Mouse (Mus musculus): Measurements from ENCODE around the gene Lmod2. TPM values are rescaled to one million over a fixed set of nuclear protein-coding genes. Genes with fewer than 3 reads are reported as not detected.

Gene Lmod2
- polyA plus RNA-seq, 1 experiment from 2014 or later: 45.3 TPM

DNA sequence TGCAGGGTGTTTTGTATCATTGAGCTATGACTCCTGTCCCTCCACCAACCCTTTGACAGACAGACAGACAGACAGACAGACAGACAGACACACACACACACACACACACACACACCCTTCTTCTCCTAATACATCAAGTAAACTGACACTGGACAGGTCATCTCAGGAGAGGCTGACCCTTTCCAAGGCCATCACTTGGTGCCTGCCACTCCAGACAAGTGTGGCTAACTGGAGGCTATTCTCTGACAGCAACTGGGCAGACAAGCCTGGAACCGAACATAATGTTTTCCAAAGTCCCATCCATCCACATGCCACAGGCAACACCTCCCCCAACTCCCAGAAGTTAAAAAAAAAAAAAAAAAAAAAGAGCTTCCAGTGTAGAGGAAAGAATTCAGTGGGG lies 4.1 kb downstream of the Lmod2 start:
- WGBS: 0% methylated on average over 1 of the region's 1 CpGs
- H3K9me3 ChIP-seq (replicated peaks): no peaks in the 10 kb centered on the region
- H3K36me3 ChIP-seq: peaks cover 34% of the 10 kb centered on the region
- H3K9ac ChIP-seq: peak overlapping the region; percentile 45; the same call in 1 of the 2 replicates
- ATAC-seq (ENCODE audit: insufficient number of reproducible peaks, low FRiP score): no peak
- peak overlapping the region; percentile 24; the same call in 1 of the 2 replicates for H3K27ac ChIP-seq (ENCODE audit: poor library complexity, severe bottlenecking)
- peak overlapping the region; percentile 73 for H3K4me2 ChIP-seq
- H3K4me3 ChIP-seq: peak overlapping the region; percentile 54; the same call in 1 of the 2 replicates
- no peaks in the 10 kb centered on the region for H3K27me3 ChIP-seq (replicated peaks)
- peaks cover 29% of the 10 kb centered on the region for H3K4me1 ChIP-seq (replicated peaks)

GRCm38 (mm10) chr6:24602351-24602750 lies 4.8 kb downstream of the Lmod2 start:
- H3K27ac ChIP-seq (ENCODE audit: poor library complexity, severe bottlenecking): peak overlapping the region; percentile 20
- ATAC-seq (ENCODE audit: insufficient number of reproducible peaks, low FRiP score): no peak
- peaks cover 30% of the 10 kb centered on the region for H3K4me1 ChIP-seq (replicated peaks)
- 64% methylated on average over 3 of the region's 3 CpGs for WGBS
- H3K27me3 ChIP-seq (replicated peaks): no peaks in the 10 kb centered on the region
- peak overlapping the region; percentile 73 for H3K4me2 ChIP-seq
- H3K9me3 ChIP-seq (replicated peaks): no peaks in the 10 kb centered on the region
- peaks cover 41% of the 10 kb centered on the region for H3K36me3 ChIP-seq
- no peak overlapping the region for H3K9ac ChIP-seq
- peak overlapping the region; percentile 16; the same call in 1 of the 2 replicates for H3K4me3 ChIP-seq

GRCm38 (mm10) chr6:24602993-24603392 lies 5.4 kb downstream of the Lmod2 start:
- Histone ChIP-seq H3K27ac (ENCODE audit: poor library complexity, severe bottlenecking) (no peak overlapping the region), H3K4me2 (no peak overlapping the region), H3K9ac (no peak overlapping the region), H3K36me3 (peaks cover 47% of the 10 kb centered on the region), H3K9me3 (replicated peaks) (no peaks in the 10 kb centered on the region), H3K27me3 (replicated peaks) (no peaks in the 10 kb centered on the region), H3K4me3 (no peak overlapping the region), H3K4me1 (replicated peaks) (peaks cover 35% of the 10 kb centered on the region)
- WGBS: 87% methylated on average over 5 of the region's 5 CpGs
- no peak for ATAC-seq (ENCODE audit: insufficient number of reproducible peaks, low FRiP score)

DNA sequence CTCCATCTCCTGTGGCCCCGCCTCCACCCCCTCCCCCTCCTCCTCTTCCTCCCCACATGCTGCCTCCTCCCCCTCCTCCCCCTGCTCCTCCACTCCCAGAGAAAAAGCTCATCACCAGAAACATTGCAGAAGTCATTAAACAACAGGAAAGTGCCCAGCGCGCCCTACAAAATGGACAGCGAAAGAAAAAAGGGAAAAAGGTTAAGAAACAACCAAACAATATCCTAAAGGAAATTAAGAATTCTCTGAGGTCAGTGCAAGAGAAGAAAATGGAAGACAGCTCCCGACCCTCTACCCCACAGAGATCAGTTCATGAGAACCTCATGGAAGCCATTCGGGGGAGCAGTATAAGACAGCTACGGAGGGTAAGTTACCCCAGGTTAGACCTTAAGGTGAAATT lies 6.7 kb downstream of the Lmod2 start:
- Histone ChIP-seq H3K4me2 (no peak overlapping the region), H3K4me1 (replicated peaks) (peaks cover 40% of the 10 kb centered on the region), H3K9me3 (replicated peaks) (no peaks in the 10 kb centered on the region), H3K27me3 (replicated peaks) (no peaks in the 10 kb centered on the region), H3K9ac (no peak overlapping the region), H3K4me3 (no peak overlapping the region), H3K27ac (ENCODE audit: poor library complexity, severe bottlenecking) (no peak overlapping the region), H3K36me3 (peaks cover 59% of the 10 kb centered on the region)
- no peak for ATAC-seq (ENCODE audit: insufficient number of reproducible peaks, low FRiP score)
- 94% methylated on average over 7 of the region's 7 CpGs for WGBS

DNA sequence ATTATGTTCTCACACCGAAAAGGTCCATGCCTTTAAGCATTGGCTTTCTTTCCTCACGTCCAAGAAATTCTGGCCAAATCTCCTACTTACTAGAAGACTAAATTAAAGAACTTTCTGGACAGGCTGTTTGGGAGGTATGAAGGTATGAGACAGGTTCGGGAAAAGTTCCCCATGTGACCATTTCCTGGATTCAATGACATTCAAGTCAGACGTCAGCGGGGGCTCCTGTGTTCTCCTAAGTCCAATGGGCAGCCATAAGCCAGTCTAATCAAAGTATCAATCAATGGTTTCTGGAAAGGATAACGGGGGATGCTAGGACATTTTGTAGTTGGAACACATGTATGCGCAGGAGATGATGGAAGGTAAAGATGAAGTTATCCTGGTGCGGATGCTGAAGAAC lies 8.1 kb downstream of the Lmod2 start:
- Histone ChIP-seq H3K4me1 (replicated peaks) (peaks cover 35% of the 10 kb centered on the region), H3K4me2 (no peak overlapping the region), H3K36me3 (peaks cover 59% of the 10 kb centered on the region), H3K9me3 (replicated peaks) (no peaks in the 10 kb centered on the region), H3K27ac (ENCODE audit: poor library complexity, severe bottlenecking) (no peak overlapping the region), H3K9ac (no peak overlapping the region), H3K27me3 (replicated peaks) (no peaks in the 10 kb centered on the region), H3K4me3 (no peak overlapping the region)
- ATAC-seq (ENCODE audit: insufficient number of reproducible peaks, low FRiP score): no peak
- 91% methylated on average over 8 of the region's 8 CpGs for WGBS

GRCm38 (mm10) chr6:24606512-24606911 lies 8.9 kb downstream of the Lmod2 start:
- Histone ChIP-seq H3K4me2 (no peak overlapping the region), H3K27ac (ENCODE audit: poor library complexity, severe bottlenecking) (no peak overlapping the region), H3K36me3 (peaks cover 59% of the 10 kb centered on the region), H3K4me1 (replicated peaks) (peaks cover 27% of the 10 kb centered on the region), H3K9ac (no peak overlapping the region), H3K9me3 (replicated peaks) (no peaks in the 10 kb centered on the region), H3K4me3 (no peak overlapping the region), H3K27me3 (replicated peaks) (no peaks in the 10 kb centered on the region)
- WGBS: 70% methylated on average over 10 of the region's 10 CpGs
- no peak for ATAC-seq (ENCODE audit: insufficient number of reproducible peaks, low FRiP score)

DNA sequence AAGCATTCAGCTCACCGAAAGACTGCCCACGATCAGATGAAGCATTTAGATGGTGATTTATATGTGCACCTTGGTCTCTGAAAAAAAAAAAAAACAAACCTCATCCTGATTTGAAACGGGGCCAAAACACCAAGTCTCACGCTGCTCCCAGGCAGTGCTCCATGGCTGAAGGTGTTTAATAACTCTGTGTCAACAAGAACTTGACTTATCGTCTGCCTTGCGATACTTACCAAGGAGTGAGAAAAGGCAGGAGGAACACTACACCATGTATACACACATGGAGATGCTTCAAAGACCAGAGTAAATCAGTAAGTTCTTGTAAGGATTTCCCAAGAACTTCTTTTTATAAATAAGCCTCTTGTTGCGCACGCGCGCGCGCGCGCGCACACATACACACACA lies 10.0 kb downstream of the Lmod2 start:
- no peak overlapping the region for H3K4me3 ChIP-seq
- no peak overlapping the region for H3K27ac ChIP-seq (ENCODE audit: poor library complexity, severe bottlenecking)
- no peak for ATAC-seq (ENCODE audit: insufficient number of reproducible peaks, low FRiP score)
- peaks cover 59% of the 10 kb centered on the region for H3K36me3 ChIP-seq
- no peaks in the 10 kb centered on the region for H3K9me3 ChIP-seq (replicated peaks)
- WGBS: 74% methylated on average over 15 of the region's 15 CpGs
- no peak overlapping the region for H3K9ac ChIP-seq
- H3K4me2 ChIP-seq: no peak overlapping the region
- H3K27me3 ChIP-seq (replicated peaks): no peaks in the 10 kb centered on the region
- H3K4me1 ChIP-seq (replicated peaks): peaks cover 25% of the 10 kb centered on the region

- Histone ChIP-seq H3K4me3 (no peak overlapping the region), H3K27ac (ENCODE audit: poor library complexity, severe bottlenecking) (peak overlapping the region; percentile 18; the same call in 1 of the 2 replicates), H3K9me3 (replicated peaks) (no peaks in the 10 kb centered on the region), H3K27me3 (replicated peaks) (no peaks in the 10 kb centered on the region), H3K4me1 (replicated peaks) (peaks cover 26% of the 10 kb centered on the region), H3K9ac (no peak overlapping the region), H3K4me2 (no peak overlapping the region), H3K36me3 (peaks cover 58% of the 10 kb centered on the region)
- WGBS: 69% methylated on average over 4 of the region's 4 CpGs
- no peak for ATAC-seq (ENCODE audit: insufficient number of reproducible peaks, low FRiP score)
These were observed 10.6 kb downstream of the Lmod2 start for GRCm38 (mm10) chr6:24608129-24608528.

GRCm38 (mm10) chr6:24608682-24609081 lies 11.1 kb downstream of the Lmod2 start:
- no peak overlapping the region for H3K9ac ChIP-seq
- no peak overlapping the region for H3K4me2 ChIP-seq
- no peaks in the 10 kb centered on the region for H3K27me3 ChIP-seq (replicated peaks)
- H3K27ac ChIP-seq (ENCODE audit: poor library complexity, severe bottlenecking): no peak overlapping the region
- WGBS: 86% methylated on average over 3 of the region's 3 CpGs
- peaks cover 26% of the 10 kb centered on the region for H3K4me1 ChIP-seq (replicated peaks)
- no peak for ATAC-seq (ENCODE audit: insufficient number of reproducible peaks, low FRiP score)
- peaks cover 57% of the 10 kb centered on the region for H3K36me3 ChIP-seq
- no peak overlapping the region for H3K4me3 ChIP-seq
- no peaks in the 10 kb centered on the region for H3K9me3 ChIP-seq (replicated peaks)

GRCm38 (mm10) chr6:24609531-24609930 lies 12.0 kb downstream of the Lmod2 start:
- ATAC-seq (ENCODE audit: insufficient number of reproducible peaks, low FRiP score): no peak
- Histone ChIP-seq H3K4me3 (no peak overlapping the region), H3K4me1 (replicated peaks) (peaks cover 26% of the 10 kb centered on the region), H3K9ac (no peak overlapping the region), H3K9me3 (replicated peaks) (no peaks in the 10 kb centered on the region), H3K27ac (ENCODE audit: poor library complexity, severe bottlenecking) (no peak overlapping the region), H3K4me2 (no peak overlapping the region), H3K27me3 (replicated peaks) (no peaks in the 10 kb centered on the region), H3K36me3 (peaks cover 54% of the 10 kb centered on the region)
- WGBS: 65% methylated on average over 4 of the region's 4 CpGs

- WGBS: 83% methylated on average over 4 of the region's 4 CpGs
- peaks cover 54% of the 10 kb centered on the region for H3K36me3 ChIP-seq
- H3K9me3 ChIP-seq (replicated peaks): no peaks in the 10 kb centered on the region
- H3K4me1 ChIP-seq (replicated peaks): peaks cover 28% of the 10 kb centered on the region
- H3K27me3 ChIP-seq (replicated peaks): no peaks in the 10 kb centered on the region
- ATAC-seq (ENCODE audit: insufficient number of reproducible peaks, low FRiP score): no peak
- H3K4me3 ChIP-seq: no peak overlapping the region
- no peak overlapping the region for H3K9ac ChIP-seq
- H3K4me2 ChIP-seq: no peak overlapping the region
- H3K27ac ChIP-seq (ENCODE audit: poor library complexity, severe bottlenecking): no peak overlapping the region
These were observed 12.8 kb downstream of the Lmod2 start for GRCm38 (mm10) chr6:24610358-24610757.

GRCm38 (mm10) chr6:24612074-24612755 lies 14.7 kb downstream of the Lmod2 start:
- Histone ChIP-seq H3K36me3 (peaks cover 48% of the 10 kb centered on the region), H3K9me3 (replicated peaks) (no peaks in the 10 kb centered on the region), H3K4me3 (no peak overlapping the region), H3K27me3 (replicated peaks) (no peaks in the 10 kb centered on the region), H3K27ac (ENCODE audit: poor library complexity, severe bottlenecking) (no peak overlapping the region), H3K4me2 (no peak overlapping the region), H3K4me1 (replicated peaks) (peaks cover 24% of the 10 kb centered on the region), H3K9ac (no peak overlapping the region)
- 55% methylated on average over 7 of the region's 7 CpGs for WGBS
- ATAC-seq (ENCODE audit: insufficient number of reproducible peaks, low FRiP score): no peak
